8 mouse cellular contexts compared by ENCODE assay signal in genomic region chr13:54686139-54687053, GRCm38 (mm10). TPM values are rescaled to one million over a fixed set of nuclear protein-coding genes. Genes with fewer than 3 reads are reported as not detected.
DNase-seq lines count a peak whose midpoint lies in the region; ATAC-seq and TF ChIP-seq lines count a peak whose summit lies in the region.

No protein-coding gene starts in this region.

- 3% methylated on average over 19 of the region's 19 CpGs for WGBS in cerebellum, adult 2 months
- WGBS in thymus, adult 2 months: 3% methylated on average over 19 of the region's 19 CpGs
- WGBS in midbrain, postnatal 0 days: 7% methylated on average over 19 of the region's 19 CpGs

- DNase-seq in cerebellum, adult 2 months: peak in 1 of 2 experiments; percentile 14
- no peak for DNase-seq in cerebellum, adult 8-10 months
- DNase-seq in thymus, adult 2 months: no peak
- DNase-seq in thymus, postnatal 10 days (ENCODE audit: low spot score in 2 of 2): no peak
- DNase-seq in induced T-regulatory cell, adult 2 months (ENCODE audit: low read depth): peak; percentile 35
- DNase-seq in midbrain, postnatal 0 days (ENCODE audit: low spot score): no peak
- DNase-seq in right cerebral cortex, adult 2 months (ENCODE audit: low spot score in 2 of 2): no peak
- no peak for DNase-seq in cerebellum, postnatal 25 days

- 0 out of 2 replicates have a peak overlapping the region, but pooled peaks have one; percentile 53 for H3K27ac ChIP-seq in cerebellum, adult 2 months (ENCODE audit: insufficient read depth, low read length)
- H3K27ac ChIP-seq in thymus, adult 2 months (ENCODE audit: control insufficient read depth, insufficient read depth, low read length): peak overlapping the region; percentile 73; the same call in 1 of the 2 replicates
- peak overlapping the region; percentile 97 for H3K27ac ChIP-seq in midbrain, postnatal 0 days (ENCODE audit: low read depth, low read length)

- peaks cover 22% of the 10 kb centered on the region for H3K36me3 ChIP-seq in thymus, adult 2 months (ENCODE audit: control insufficient read depth, insufficient read depth, low read length)
- H3K36me3 ChIP-seq in midbrain, postnatal 0 days (ENCODE audit: insufficient read depth, low read length): peaks cover 29% of the 10 kb centered on the region

- ATAC-seq in midbrain, postnatal 0 days (ENCODE audit: low FRiP score): no peak

- peak overlapping the region; percentile 62 for H3K4me2 ChIP-seq in midbrain, postnatal 0 days (ENCODE audit: low read depth, low read length, poor library complexity, severe bottlenecking)

- no peak for TF ChIP-seq POLR2A in cerebellum, adult 2 months (IDR thresholded peaks at IDR 0.05; ENCODE audit: borderline replicate concordance, insufficient read depth, low read length)
- no peak for TF ChIP-seq POLR2A in thymus, adult 2 months (IDR thresholded peaks at IDR 0.05; ENCODE audit: control insufficient read depth, extremely low read depth, insufficient read depth, low read length, poor library complexity)

- H3K9me3 ChIP-seq in midbrain, postnatal 0 days (ENCODE audit: low read length): no peaks in the 10 kb centered on the region

- peaks cover 22% of the 10 kb centered on the region for H3K4me1 ChIP-seq in cerebellum, adult 2 months (ENCODE audit: control insufficient read depth, insufficient read depth, low read length)
- peaks cover 29% of the 10 kb centered on the region for H3K4me1 ChIP-seq in thymus, adult 2 months (replicated peaks; ENCODE audit: control insufficient read depth, insufficient read depth, low read length)
- H3K4me1 ChIP-seq in midbrain, postnatal 0 days (ENCODE audit: insufficient read depth, low read length): peaks cover 23% of the 10 kb centered on the region

- no peak for TF ChIP-seq CTCF in cerebellum, adult 2 months (IDR thresholded peaks at IDR 0.05; ENCODE audit: borderline replicate concordance, insufficient read depth, low read depth, low read length)
- TF ChIP-seq CTCF in thymus, adult 2 months (IDR thresholded peaks at IDR 0.05; ENCODE audit: borderline replicate concordance, control insufficient read depth, extremely low read depth, insufficient read depth, low read length, poor library complexity): no peak
- no peak for TF ChIP-seq CTCF in midbrain, postnatal 0 days (IDR thresholded peaks at IDR 0.05)

- peak overlapping the region; percentile 76 for H3K4me3 ChIP-seq in cerebellum, adult 2 months (replicated peaks; ENCODE audit: insufficient read depth, low read depth, low read length)
- H3K4me3 ChIP-seq in thymus, adult 2 months (ENCODE audit: control insufficient read depth, insufficient read depth, low read length): peak overlapping the region; percentile 86
- H3K4me3 ChIP-seq in midbrain, postnatal 0 days (ENCODE audit: low read depth, low read length): peak overlapping the region; percentile 95

- H3K9ac ChIP-seq in midbrain, postnatal 0 days (replicated peaks; ENCODE audit: low read length, poor library complexity, severe bottlenecking): peak overlapping the region; percentile 86

- H3K27me3 ChIP-seq in cerebellum, adult 2 months (ENCODE audit: control insufficient read depth, insufficient read depth, low read length): no peaks in the 10 kb centered on the region
- H3K27me3 ChIP-seq in thymus, adult 2 months (ENCODE audit: control insufficient read depth, insufficient read depth, low read length): no peaks in the 10 kb centered on the region
- no peaks in the 10 kb centered on the region for H3K27me3 ChIP-seq in midbrain, postnatal 0 days (ENCODE audit: insufficient read depth, low read length)

RNA-seq across cellular contexts. Expression of gene Rnf44, which starts 7.3 kb away (rescaled TPM):
- polyA plus RNA-seq in cerebellum, adult 2 months (2012; rRNA removed): 91.5 and 99.5 TPM in 2 replicates
- 601 and 680 TPM in 2 replicates for polyA plus RNA-seq in thymus, adult 2 months (2012; rRNA removed)
- 67.6 and 71.2 TPM in 2 replicates for total RNA-seq in midbrain, postnatal 0 days (2014; rRNA removed)
- polyA plus RNA-seq in midbrain, postnatal 0 days (2015; fragmentation: Nextera tagmentation; extraction: Ambion mirVana): 51.7 and 52.0 TPM in 2 replicates

RNA-seq across cellular contexts. Expression of gene Cdhr2, which starts 14.9 kb away (rescaled TPM):
- polyA plus RNA-seq in cerebellum, adult 2 months (2012; rRNA removed): 0.16 and 0.23 TPM in 2 replicates
- 1.2 and 1.3 TPM in 2 replicates for polyA plus RNA-seq in thymus, adult 2 months (2012; rRNA removed)
- 0.33 and 0.52 TPM in 2 replicates for total RNA-seq in midbrain, postnatal 0 days (2014; rRNA removed)
- 0.65 and 0.84 TPM in 2 replicates for polyA plus RNA-seq in midbrain, postnatal 0 days (2015; fragmentation: Nextera tagmentation; extraction: Ambion mirVana)
